Mouse (Mus musculus): Measurements from ENCODE around the gene Cdyl.

The Cdyl gene

DNA sequence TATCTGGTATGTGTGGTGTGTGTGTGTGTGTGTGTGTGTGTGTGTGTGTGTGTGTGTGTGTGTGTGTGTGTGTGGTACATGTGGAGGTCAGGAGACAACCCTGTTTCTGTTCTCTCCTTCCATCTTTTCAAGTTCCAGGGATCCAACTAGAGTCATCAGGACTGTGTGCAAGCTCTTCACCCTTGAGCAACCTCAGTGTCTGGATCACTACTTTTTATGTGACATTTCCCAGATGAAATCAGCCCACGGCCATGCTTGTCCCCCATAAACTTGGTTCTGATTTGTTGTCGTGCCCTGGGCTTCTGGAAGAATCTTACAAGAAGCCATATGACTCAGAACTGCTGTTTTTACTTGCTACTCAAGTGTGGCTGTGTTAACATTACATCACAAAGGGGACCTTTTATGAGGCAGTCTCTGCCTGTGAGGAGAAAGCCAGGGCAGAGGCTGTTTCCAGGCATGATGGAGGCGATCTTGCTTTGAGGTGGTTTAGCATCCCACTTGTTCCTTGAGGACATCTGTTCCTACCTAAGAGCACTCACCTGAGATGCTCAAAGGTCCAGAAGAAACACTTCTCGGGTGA lies at the start of gene Cdyl:
TSS of gene Cdyl (plus strand) at position 428 of the 580 bp plus-strand sequence.
- no peak for DNase-seq (ENCODE audit: low read depth, low spot score)

DNA sequence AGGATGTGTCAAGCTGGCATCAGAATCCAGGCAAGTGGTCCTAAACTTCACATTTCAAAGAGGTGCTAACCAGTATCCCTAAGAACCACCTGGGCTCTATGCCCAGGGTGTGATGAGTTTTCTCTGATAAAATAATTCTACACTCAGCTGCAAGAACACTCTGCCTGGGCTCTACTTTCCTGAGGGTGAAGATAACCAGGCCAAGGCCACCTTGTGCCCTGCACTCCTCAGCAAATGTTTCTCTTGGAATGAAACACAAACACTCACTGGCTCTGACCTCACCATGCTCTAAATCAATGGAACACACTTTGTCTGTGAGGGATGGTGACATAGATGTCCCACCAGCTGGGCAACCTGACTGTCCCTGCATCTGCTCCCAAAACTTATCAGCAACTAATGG lies 48.9 kb upstream of the Cdyl start:
- no peak for DNase-seq (ENCODE audit: low read depth, low spot score)

DNA sequence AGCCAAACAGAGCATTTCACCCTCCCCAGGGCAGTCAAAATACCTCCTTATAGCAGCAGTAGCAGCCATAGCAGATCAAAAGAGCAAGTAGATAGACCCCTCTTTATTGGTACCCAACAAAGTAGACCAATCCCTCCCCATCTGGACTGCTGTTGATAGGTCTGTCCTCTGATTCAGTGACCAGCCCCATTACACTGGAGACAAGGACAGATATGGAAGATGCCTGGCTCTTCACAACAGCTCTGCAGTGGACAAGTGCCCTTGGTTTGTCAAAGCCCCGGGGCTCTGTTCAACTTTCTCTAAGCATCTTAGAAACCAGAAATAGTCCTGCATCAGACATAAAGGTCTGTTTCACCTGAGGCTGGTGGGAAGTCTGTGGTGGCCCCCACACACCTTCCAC lies 47.1 kb upstream of the Cdyl start:
- no peak for DNase-seq (ENCODE audit: low read depth, low spot score)

DNA sequence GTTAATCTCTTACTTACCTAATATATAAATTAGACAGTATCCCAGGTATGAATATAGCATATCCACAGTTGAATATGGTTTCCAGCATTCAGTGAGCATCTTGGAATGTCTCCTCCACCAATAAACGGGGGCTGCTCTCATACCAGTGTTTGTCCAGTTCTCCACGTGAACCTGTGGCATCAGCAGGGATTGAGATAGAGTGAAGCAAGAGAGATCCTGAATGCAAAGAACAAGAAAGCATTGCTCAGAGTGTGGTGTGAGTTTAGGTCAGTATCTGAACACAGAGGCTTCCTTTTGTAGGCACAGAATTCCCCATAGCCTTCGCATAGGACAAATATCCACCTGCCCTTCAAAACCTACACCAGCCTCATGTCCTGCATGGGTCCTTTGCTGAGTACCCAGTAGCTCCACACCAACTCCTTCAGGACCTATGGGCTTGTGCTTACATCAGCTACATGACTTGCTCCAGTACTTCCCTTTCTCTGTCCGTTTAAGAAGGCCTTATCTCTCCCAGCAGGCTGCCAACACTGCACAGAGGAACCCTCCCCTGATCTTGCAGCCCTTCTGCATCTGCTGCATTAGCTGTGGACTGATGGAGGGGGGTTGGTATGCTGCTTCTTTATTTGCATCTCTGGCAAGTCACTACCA lies 44.7 kb upstream of the Cdyl start:
- no peak for DNase-seq (ENCODE audit: low read depth, low spot score)

DNA sequence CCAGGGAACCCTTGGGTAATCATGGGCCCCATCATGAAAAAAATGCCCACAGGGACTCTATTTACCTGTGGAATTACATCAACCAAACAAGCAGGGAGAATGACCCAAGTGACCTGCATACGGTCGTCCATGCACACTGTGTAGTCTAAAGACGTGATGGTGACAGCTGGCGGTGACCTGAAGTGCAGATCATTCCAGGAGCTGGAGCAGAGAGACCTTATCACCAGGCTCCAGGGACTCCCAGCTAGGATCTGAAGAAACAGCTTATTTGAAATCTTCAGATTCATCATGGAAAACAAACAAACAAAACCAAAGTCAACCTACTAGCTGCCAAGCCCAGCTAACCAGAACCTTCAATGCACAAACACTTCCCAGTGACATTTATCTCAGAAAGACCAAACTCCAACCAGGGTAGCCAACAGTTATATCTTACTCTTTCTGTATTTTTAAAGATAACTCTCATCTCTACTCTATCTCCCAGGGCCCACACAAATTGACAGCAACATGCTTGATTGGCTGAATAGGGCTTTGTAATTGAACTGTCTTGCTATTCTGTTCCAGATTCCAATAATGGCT lies 43.0 kb upstream of the Cdyl start:
- no peak for DNase-seq (ENCODE audit: low read depth, low spot score)

DNA sequence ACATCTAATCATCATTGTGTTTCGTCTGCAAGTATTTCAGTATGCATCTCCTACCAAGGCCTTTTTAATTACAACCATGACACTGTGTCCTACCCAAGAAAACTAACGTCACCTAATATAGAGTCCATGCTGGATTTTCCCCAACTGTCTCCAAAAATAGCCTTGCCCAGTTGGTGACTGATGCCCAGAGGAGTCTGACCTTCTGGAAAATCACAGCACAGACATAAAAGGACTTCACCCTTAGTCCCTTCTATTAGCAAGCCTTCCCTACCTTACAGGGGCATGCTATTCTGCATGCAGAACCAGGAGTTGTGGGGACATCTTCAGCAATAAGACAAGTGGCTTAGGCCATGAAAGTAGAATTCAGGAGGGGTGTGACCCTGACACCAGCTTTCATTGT lies 40.3 kb upstream of the Cdyl start:
- no peak for DNase-seq (ENCODE audit: low read depth, low spot score)

DNA sequence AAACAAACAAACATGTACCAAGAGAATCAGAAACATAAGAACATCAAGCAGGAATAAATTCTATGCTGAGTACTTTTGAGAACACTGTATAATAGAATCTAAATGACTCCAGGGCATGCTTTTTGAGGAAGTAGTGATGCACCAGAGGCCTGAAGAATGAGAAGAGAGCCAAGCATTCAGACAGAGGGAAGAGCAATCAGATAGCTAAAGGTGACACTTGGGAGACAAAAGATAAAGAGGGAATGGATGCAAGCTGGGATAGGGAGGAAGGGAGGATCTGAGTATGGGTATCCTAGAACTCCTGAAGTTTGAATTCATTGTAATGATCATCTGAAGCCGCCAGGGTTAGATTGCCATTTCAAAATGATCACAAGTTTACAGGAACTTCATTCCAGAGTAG lies 38.9 kb upstream of the Cdyl start:
- no peak for DNase-seq (ENCODE audit: low read depth, low spot score)

DNA sequence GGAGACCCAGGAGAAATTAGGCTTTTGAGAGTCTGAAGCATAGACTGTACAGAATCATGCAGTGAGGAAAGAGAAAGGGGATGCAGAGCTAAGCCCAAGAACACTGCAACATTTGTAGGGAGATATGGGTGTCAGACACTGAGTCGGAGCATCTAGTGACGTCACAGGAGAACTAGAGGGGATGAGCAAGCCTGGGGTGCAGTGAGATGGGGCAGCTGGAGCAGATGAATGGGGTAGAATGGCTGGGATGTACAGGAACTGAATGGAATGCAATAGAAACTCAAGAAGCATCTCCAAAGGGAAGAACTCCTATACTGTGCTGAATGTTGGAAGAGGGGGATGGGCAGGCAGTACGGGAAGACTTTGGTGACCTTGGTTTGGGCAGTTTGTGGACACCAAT lies 34.8 kb upstream of the Cdyl start:
- DNase-seq (ENCODE audit: low read depth, low spot score) = no peak

DNA sequence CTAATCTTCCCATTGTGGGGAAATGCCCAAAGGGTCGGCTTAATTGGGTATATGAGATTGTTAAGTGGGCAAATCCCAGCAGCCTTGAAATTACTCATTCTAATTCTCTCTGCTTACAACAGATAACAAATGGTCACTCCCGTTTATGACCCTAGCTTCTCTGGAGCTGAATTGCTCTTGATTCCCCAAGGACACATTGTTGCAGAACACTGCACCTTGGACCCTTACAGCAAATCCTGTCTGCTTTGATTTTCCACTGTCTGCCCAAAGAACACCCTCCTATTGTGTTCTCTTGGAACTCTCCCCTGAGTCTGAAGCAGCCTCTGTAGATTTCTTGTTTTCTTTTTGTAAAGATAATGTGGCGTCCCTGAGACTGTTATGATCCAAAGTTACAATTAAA lies 34.1 kb upstream of the Cdyl start:
- no peak for DNase-seq (ENCODE audit: low read depth, low spot score)

DNA sequence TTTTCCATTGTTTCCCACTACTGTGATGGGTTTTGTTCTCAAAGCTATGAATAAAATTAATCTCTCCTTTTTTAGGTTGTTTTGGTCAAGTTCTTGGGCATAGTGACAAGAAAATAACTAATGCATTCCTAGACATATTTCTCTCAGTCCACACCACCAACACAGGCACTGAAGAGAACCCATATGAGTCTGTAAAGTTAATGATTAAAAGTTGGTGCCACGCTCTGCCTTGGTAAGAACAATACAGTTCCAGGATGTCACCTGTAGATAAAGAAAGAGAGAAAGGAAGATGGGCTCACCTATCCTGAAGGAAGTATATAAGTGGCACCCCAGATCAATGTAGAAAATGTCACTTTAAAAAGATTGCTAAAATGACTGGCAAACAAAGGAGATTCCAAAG lies 32.3 kb upstream of the Cdyl start:
- no peak for DNase-seq (ENCODE audit: low read depth, low spot score)

DNA sequence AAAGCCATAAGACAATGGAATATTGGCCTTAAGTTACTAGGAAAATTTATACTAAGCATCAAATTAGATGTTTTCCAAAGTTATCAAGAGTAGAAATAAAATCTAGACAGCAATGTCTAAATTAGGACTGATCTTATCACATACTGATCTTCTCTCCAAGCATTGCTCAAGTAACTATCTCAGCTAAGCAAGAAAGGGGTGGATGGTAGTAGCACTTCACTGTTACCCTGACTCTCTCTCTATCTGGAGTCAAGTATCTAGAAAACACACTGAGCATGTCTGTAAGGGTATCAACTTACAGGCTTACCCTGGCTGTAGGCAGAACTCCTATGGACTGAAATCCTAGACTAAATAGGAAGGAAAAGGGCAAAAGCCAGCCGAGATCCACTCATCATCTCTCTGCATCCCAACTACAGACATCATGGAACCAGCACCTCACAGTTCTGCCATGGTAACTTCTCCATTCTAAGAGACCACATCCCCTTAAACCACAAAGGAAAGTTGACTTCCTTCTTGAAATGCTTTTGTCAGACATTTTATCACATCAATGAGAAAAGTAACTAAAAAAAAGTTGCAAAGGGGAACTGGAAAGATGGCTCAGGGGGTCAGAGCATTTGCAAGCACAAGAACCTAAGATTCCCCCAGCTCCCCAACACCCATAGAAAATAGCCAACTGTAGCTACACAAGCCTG lies 12.4 kb upstream of the Cdyl start:
- no peak for DNase-seq (ENCODE audit: low read depth, low spot score)

DNA sequence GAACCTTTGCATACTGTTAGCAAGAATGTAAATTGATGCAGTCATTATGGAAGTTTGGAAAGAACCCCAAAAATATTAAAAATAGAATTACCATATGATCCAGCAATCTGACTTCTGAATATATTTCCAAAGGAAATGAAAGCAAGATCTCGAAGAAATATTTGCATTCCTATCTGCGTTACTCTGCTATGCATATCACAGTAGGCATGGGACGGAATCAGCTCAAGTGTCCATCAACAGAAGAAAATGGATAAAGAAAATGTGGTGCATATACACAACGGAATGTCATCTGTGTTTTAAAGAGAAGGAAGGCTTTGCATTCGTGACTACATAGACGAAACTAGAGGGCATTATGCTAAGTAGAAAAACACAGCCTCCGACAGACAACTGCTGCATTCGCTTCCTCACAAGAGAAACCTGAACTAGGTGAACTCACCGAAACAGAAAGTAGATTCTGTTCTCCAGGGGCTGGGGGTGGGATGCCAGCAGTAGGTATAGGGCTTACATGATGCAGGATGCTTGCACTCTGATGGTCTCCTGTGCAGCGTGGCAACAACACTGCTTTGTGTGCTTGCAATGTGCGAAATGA lies 9.3 kb upstream of the Cdyl start:
- DNase-seq (ENCODE audit: low read depth, low spot score) = no peak

DNA sequence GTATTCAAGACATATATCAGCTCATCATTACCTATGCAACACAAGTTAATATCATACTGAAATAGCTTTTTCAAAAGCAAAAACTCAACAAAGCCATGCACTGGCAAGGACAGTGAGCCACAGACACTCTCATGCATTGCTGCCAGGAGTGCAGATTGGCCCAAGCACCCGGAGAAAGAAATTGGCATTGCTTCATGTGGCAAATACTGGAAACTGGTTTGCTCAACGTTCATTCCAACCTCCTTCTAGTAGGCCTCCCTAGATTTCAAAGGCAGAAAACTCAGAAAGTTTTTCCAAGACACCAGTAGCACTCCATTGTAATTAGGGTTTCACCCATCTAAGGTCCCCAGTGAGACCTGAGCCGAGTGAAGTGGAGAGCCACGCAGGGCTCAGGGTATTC lies 6.8 kb upstream of the Cdyl start:
- no peak for DNase-seq (ENCODE audit: low read depth, low spot score)

DNA sequence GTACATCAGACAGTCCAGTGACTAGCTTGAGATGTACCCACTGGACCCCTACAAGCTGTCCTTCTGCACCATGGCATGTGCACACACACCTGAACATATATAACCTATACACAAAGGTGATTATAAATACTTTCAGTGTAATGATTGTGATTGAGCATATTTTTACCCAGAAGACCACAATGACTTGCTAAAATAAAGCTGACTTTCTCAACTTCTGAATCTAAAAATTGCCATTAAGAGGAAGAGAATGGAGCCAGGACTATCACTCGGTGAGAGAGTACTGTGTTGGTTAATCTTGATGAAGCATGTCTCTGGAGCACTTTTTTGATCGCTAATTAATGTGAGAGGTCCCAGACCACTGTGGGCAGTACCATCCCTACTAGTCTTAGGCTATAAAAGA lies 2.8 kb upstream of the Cdyl start:
- no peak for DNase-seq (ENCODE audit: low read depth, low spot score)

DNA sequence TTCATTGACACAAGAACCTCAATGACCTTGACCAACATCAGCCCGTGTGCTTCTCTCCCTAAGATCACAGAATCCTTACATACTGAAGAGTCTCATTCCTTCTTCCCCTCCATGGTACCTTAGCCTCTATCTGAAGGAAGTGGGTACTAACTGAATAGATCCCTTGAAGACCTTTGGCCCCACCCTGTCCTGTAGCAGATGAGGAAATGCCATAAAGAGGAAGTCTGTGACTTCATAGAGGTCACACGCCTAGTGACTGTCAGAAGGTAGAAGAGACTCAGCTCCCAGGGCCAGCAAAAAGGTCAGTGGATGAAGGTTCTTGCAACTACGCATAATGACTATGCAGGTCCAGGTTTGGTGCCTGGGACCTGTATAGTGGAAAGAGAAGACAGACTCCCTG lies 5.8 kb downstream of the Cdyl start:
- DNase-seq (ENCODE audit: low read depth, low spot score) = no peak

DNA sequence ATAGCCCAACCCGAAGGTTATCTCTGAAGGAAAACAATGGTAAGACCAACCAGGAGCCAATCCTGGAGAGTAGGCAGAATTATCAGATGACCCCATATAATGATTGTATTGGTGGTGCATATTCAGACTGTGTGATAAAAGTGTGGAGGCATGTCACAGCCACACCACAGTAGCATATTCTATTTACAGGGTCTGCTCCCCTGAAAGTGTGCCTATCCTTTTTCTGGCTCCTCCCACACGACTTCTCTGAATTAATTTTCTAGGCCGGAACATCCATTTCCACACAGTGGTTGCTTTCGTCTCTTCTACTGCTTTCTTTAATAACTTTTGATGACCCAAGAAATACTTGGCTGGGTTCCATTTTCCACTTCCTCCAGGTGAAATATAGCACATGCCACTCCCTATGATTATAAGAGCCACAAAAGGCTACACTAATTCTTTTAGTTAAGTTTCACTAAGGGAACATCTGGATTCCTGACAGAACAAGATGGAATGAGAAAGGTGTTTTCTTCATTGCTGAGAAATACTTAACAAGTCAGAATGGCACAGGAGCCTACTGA lies 10.4 kb downstream of the Cdyl start:
- no peak for DNase-seq (ENCODE audit: low read depth, low spot score)

DNA sequence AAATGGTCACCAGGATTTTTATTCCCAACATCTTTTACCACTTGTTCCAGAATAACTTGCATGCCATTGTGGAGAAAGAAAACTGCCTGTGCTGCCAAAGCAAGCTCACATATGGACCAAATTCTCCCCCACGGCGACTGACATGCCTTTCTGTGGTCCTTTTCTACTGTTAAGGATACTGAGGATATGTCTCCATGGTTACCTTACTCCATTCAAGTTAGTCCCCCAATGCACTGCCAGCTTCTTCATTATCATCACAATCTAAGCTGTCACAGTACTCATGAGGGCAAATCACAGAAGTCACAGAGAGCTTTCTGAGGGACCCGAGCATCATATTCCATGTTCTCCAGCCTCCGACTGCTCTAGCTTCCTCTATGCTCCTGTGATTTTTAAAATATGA lies 11.2 kb downstream of the Cdyl start:
- no peak for DNase-seq (ENCODE audit: low read depth, low spot score)

DNA sequence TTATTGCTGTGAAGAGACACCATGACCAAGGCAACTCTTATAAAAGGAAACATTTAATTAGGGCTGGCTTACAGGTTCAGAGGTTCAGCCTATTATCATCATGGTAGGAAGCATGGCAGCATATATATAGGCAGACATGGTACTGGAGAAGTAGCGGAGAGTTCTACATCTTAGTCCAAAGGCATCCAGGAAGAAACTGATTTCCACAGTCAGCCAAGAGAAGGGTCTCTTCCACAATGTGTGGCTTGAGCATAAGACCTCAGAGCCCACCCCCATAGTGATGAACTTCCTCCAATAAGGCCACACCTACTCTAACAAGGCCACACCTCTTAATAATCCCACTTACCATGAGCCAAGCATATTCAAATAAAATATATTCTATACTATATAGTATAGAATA lies 17.3 kb downstream of the Cdyl start:
- DNase-seq (ENCODE audit: low read depth, low spot score) = no peak

DNA sequence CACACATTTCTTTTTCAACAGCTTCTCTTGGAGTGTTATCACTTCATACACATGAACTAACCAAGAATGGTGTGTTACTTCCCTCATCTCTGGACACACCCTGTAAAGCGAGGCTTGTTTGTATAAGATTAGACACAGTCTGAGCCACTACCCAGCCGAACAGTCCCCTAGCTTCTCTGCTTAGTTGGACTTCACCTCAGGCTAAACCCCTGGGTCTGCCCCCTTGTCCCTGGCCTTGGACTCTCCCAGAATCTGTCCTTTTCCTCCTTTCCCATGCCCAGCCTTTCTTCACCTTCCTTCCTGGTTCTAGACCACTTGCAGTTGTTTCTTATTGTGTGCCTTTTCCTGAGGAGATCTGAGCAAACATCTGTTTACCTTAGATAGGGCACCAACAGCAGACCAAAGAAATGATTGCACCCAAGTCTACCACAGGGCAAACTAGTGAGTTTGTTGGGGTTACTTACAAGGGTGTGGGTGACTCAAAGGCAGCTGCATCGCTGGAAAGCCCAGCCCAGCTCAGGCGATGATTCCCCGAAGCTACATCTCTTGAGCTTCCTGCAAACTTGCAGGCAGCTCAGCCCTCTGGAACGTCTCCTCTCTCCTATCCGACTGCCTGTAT lies 17.9 kb downstream of the Cdyl start:
- no peak for DNase-seq (ENCODE audit: low read depth, low spot score)

DNA sequence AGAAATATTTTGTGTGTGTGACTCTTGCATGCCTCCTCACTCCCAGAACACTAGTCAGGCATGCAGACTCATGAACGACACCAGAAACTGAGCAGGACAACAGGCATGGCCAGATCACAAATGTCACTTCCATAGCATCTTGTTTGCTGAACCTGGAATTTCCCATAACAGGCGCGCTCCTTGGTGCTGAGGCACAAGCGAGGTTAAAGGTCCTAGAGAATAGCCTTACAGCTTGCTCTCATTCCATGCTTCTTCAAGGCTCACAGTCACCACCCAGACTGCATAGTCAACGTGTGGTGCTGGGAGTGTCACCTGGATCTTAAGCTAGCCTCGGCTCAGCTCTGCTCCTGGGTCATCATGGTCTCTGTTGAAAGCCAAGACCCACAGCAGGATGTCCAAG lies 19.1 kb downstream of the Cdyl start:
- no peak for DNase-seq (ENCODE audit: low read depth, low spot score)

DNA sequence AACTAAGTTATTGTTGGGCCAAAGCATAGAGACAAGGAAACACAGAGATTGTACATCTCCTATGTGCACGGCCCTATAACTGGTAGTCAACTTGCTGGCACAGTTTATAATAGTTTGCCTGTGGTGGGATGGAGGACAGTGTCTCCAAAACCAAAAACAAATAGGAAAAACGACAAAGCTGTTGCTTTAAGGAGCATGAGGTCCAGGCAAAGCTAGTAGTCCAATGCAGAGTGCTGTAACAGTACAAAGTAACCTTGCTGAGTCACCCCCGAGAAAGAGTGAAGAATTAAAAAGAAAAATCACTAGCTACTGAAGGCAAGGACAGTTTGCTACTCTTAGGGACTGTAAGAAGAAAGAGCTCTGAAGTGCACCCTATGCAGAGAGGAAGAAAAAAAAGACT lies 21.7 kb downstream of the Cdyl start:
- no peak for DNase-seq (ENCODE audit: low read depth, low spot score)

DNA sequence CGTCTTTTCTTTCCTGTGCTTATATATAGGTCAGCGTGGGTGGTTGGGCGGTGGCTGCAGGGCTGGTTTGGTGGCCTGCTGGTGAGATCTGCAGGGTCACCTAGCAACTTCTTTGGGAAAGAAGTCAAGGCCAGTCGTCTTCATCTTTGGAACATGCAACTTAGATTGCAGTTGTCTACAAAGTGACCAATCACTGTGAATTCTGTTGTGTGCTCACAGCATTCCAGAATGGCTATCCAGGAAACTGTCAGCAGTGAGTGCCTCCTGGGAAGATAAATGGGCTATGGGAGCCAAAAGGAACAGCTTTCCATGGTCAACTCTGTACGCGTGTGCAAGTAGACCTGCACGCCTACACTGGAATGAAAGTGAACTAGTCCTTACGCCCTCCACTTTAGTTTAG lies 26.6 kb downstream of the Cdyl start:
- DNase-seq (ENCODE audit: low read depth, low spot score) = no peak

Data from embryo, embryonic 11.5 days (tissue).